Mouse (Mus musculus): ENCODE results near the gene Kcnn4. TPM values are rescaled to one million over a fixed set of nuclear protein-coding genes. Genes with fewer than 3 reads are reported as not detected.

Gene Kcnn4
- polyA plus RNA-seq, 1 experiment: 429 TPM

- no peak for TF ChIP-seq CTCF (IDR thresholded peaks at IDR 0.05; ENCODE audit: borderline replicate concordance, control insufficient read depth, extremely low read depth, insufficient read depth, low read length, poor library complexity)
- no peak for TF ChIP-seq POLR2A (IDR thresholded peaks at IDR 0.05; ENCODE audit: control insufficient read depth, extremely low read depth, insufficient read depth, low read length, poor library complexity)
- H3K27ac ChIP-seq (ENCODE audit: control insufficient read depth, insufficient read depth, low read length): peak overlapping the region; percentile 97
- H3K36me3 ChIP-seq (ENCODE audit: control insufficient read depth, insufficient read depth, low read length): peaks cover 5% of the 10 kb centered on the region
- H3K27me3 ChIP-seq (ENCODE audit: control insufficient read depth, insufficient read depth, low read length): no peaks in the 10 kb centered on the region
- H3K4me3 ChIP-seq (ENCODE audit: control insufficient read depth, insufficient read depth, low read length): peak overlapping the region; percentile 89
- H3K4me1 ChIP-seq (replicated peaks; ENCODE audit: control insufficient read depth, insufficient read depth, low read length): peaks cover 50% of the 10 kb centered on the region
- peak; percentile 39 for DNase-seq
- WGBS: 7% methylated on average over 10 of the region's 11 CpGs
Observed at GRCm38 (mm10) chr7:24372300-24372699, 2.2 kb downstream of the Kcnn4 start.

- Histone ChIP-seq H3K36me3 (ENCODE audit: control insufficient read depth, insufficient read depth, low read length) (peaks cover 10% of the 10 kb centered on the region), H3K4me1 (replicated peaks; ENCODE audit: control insufficient read depth, insufficient read depth, low read length) (peaks cover 51% of the 10 kb centered on the region), H3K27ac (ENCODE audit: control insufficient read depth, insufficient read depth, low read length) (peak overlapping the region; percentile 97), H3K4me3 (ENCODE audit: control insufficient read depth, insufficient read depth, low read length) (peak overlapping the region; percentile 89), H3K27me3 (ENCODE audit: control insufficient read depth, insufficient read depth, low read length) (no peaks in the 10 kb centered on the region)
- 2% methylated on average over 4 of the region's 4 CpGs for WGBS
- TF ChIP-seq POLR2A (IDR thresholded peaks at IDR 0.05; ENCODE audit: control insufficient read depth, extremely low read depth, insufficient read depth, low read length, poor library complexity): no peak
- no peak for TF ChIP-seq CTCF (IDR thresholded peaks at IDR 0.05; ENCODE audit: borderline replicate concordance, control insufficient read depth, extremely low read depth, insufficient read depth, low read length, poor library complexity)
- peak; percentile 58 for DNase-seq
Observed at GRCm38 (mm10) chr7:24372786-24373185, 2.7 kb downstream of the Kcnn4 start.

GRCm38 (mm10) chr7:24373538-24374379 is 3.7 kb downstream of the Kcnn4 start:
- TF ChIP-seq POLR2A (IDR thresholded peaks at IDR 0.05; ENCODE audit: control insufficient read depth, extremely low read depth, insufficient read depth, low read length, poor library complexity) (0 out of 2 replicates have a peak, but pooled peaks have one; percentile 31), CTCF (IDR thresholded peaks at IDR 0.05; ENCODE audit: borderline replicate concordance, control insufficient read depth, extremely low read depth, insufficient read depth, low read length, poor library complexity) (peak; percentile 23; the same call in 1 of the 2 replicates)
- H3K36me3 ChIP-seq (ENCODE audit: control insufficient read depth, insufficient read depth, low read length): peaks cover 16% of the 10 kb centered on the region
- peaks cover 56% of the 10 kb centered on the region for H3K4me1 ChIP-seq (replicated peaks; ENCODE audit: control insufficient read depth, insufficient read depth, low read length)
- DNase-seq: peak; percentile 91
- H3K27me3 ChIP-seq (ENCODE audit: control insufficient read depth, insufficient read depth, low read length): no peaks in the 10 kb centered on the region
- H3K27ac ChIP-seq (ENCODE audit: control insufficient read depth, insufficient read depth, low read length): peak overlapping the region; percentile 97
- 4% methylated on average over 20 of the region's 20 CpGs for WGBS
- H3K4me3 ChIP-seq (ENCODE audit: control insufficient read depth, insufficient read depth, low read length): peak overlapping the region; percentile 89

- no peak overlapping the region for H3K4me3 ChIP-seq (ENCODE audit: control insufficient read depth, insufficient read depth, low read length)
- WGBS: 89% methylated on average over 8 of the region's 8 CpGs
- no peak for DNase-seq
- H3K4me1 ChIP-seq (replicated peaks; ENCODE audit: control insufficient read depth, insufficient read depth, low read length): peaks cover 72% of the 10 kb centered on the region
- TF ChIP-seq POLR2A (IDR thresholded peaks at IDR 0.05; ENCODE audit: control insufficient read depth, extremely low read depth, insufficient read depth, low read length, poor library complexity) (no peak), CTCF (IDR thresholded peaks at IDR 0.05; ENCODE audit: borderline replicate concordance, control insufficient read depth, extremely low read depth, insufficient read depth, low read length, poor library complexity) (no peak)
- peak overlapping the region; percentile 98 for H3K27ac ChIP-seq (ENCODE audit: control insufficient read depth, insufficient read depth, low read length)
- H3K27me3 ChIP-seq (ENCODE audit: control insufficient read depth, insufficient read depth, low read length): no peaks in the 10 kb centered on the region
- peaks cover 39% of the 10 kb centered on the region for H3K36me3 ChIP-seq (ENCODE audit: control insufficient read depth, insufficient read depth, low read length)
Observed at GRCm38 (mm10) chr7:24376456-24376855, 6.4 kb downstream of the Kcnn4 start.

- H3K4me1 ChIP-seq (replicated peaks; ENCODE audit: control insufficient read depth, insufficient read depth, low read length): peaks cover 78% of the 10 kb centered on the region
- 46% methylated on average over 45 of the region's 49 CpGs for WGBS
- peak overlapping the region; percentile 98 for H3K27ac ChIP-seq (ENCODE audit: control insufficient read depth, insufficient read depth, low read length)
- peak overlapping the region; percentile 4 for H3K4me3 ChIP-seq (ENCODE audit: control insufficient read depth, insufficient read depth, low read length)
- DNase-seq: peak; percentile 86
- TF ChIP-seq POLR2A (IDR thresholded peaks at IDR 0.05; ENCODE audit: control insufficient read depth, extremely low read depth, insufficient read depth, low read length, poor library complexity): 0 out of 2 replicates have a peak, but pooled peaks have one; percentile 21
- no peak for TF ChIP-seq CTCF (IDR thresholded peaks at IDR 0.05; ENCODE audit: borderline replicate concordance, control insufficient read depth, extremely low read depth, insufficient read depth, low read length, poor library complexity)
- peaks cover 47% of the 10 kb centered on the region for H3K36me3 ChIP-seq (ENCODE audit: control insufficient read depth, insufficient read depth, low read length)
- no peaks in the 10 kb centered on the region for H3K27me3 ChIP-seq (ENCODE audit: control insufficient read depth, insufficient read depth, low read length)
Observed at GRCm38 (mm10) chr7:24377091-24377865, 7.2 kb downstream of the Kcnn4 start.

GRCm38 (mm10) chr7:24378049-24378701 is 8.1 kb downstream of the Kcnn4 start:
- DNase-seq: peak; percentile 56
- peaks cover 50% of the 10 kb centered on the region for H3K36me3 ChIP-seq (ENCODE audit: control insufficient read depth, insufficient read depth, low read length)

More at GRCm38 (mm10) chr7:24378049-24378701, 8.1 kb downstream of the Kcnn4 start:
- Histone ChIP-seq H3K4me1 (replicated peaks; ENCODE audit: control insufficient read depth, insufficient read depth, low read length) (peaks cover 75% of the 10 kb centered on the region), H3K27me3 (ENCODE audit: control insufficient read depth, insufficient read depth, low read length) (no peaks in the 10 kb centered on the region), H3K4me3 (ENCODE audit: control insufficient read depth, insufficient read depth, low read length) (peak overlapping the region; percentile 8; the same call in 1 of the 2 replicates), H3K27ac (ENCODE audit: control insufficient read depth, insufficient read depth, low read length) (peak overlapping the region; percentile 98)
- TF ChIP-seq POLR2A (IDR thresholded peaks at IDR 0.05; ENCODE audit: control insufficient read depth, extremely low read depth, insufficient read depth, low read length, poor library complexity) (no peak), CTCF (IDR thresholded peaks at IDR 0.05; ENCODE audit: borderline replicate concordance, control insufficient read depth, extremely low read depth, insufficient read depth, low read length, poor library complexity) (no peak)
- 28% methylated on average over 10 of the region's 10 CpGs for WGBS
